Mouse (Mus musculus) hindbrain, postnatal 0 days (tissue): Measurements from ENCODE around the gene Gm20517. TPM values are rescaled to one million over a fixed set of nuclear protein-coding genes. Genes with fewer than 3 reads are reported as not detected.
A peak's percentile ranks its signal among the peaks of the same experiment; 100 is the strongest.

Source experiments
- ATAC-seq: fragments of 200-750 bp; cut with Nextera tagmentation; 2 replicates; pipeline ENCODE4 v1.8.0; 2017; ENCODE audit warnings: mild to moderate bottlenecking, moderate TSS enrichment, moderate library complexity
- DNase-seq: peaks from one replicate; pipeline ENCODE4 v3.0.0-alpha.2; 2015; ENCODE audit warnings: low spot score
- H3K27ac ChIP-seq: fragments of 300-500 bp; sonication (generic); 2 replicates; pipeline ENCODE4 v1.5.1; 2014; ENCODE audit warnings: mild to moderate bottlenecking
- H3K27me3 ChIP-seq: fragments of 300-500 bp; sonication (generic); 2 replicates; pipeline ENCODE4 v1.6.1; 2014; ENCODE audit warnings: low read length, mixed read lengths; ENCODE audit not compliant: insufficient read depth
- H3K36me3 ChIP-seq: fragments of 300-500 bp; sonication (generic); 2 replicates; pipeline ENCODE4 v1.6.1; 2014; ENCODE audit warnings: low read length, mixed read lengths; ENCODE audit not compliant: insufficient read depth
- H3K4me1 ChIP-seq: fragments of 300-500 bp; sonication (generic); 2 replicates; pipeline ENCODE4 v1.6.1; 2014; ENCODE audit warnings: antibody characterized with exemption, low read length, mixed read lengths; ENCODE audit not compliant: insufficient read depth
- H3K4me2 ChIP-seq: fragments of 300-500 bp; sonication (generic); 2 replicates; pipeline ENCODE4 v1.6.1; 2014; ENCODE audit warnings: low read depth, mild to moderate bottlenecking, low read length, moderate library complexity, mixed read lengths
- H3K4me3 ChIP-seq: fragments of 300-500 bp; sonication (generic); 2 replicates; pipeline ENCODE4 v1.5.1; 2014; ENCODE audit warnings: low read length
- H3K9ac ChIP-seq: fragments of 300-500 bp; sonication (generic); replicated peaks from 2 replicates; pipeline ENCODE4 v1.6.1; 2014; ENCODE audit warnings: mild to moderate bottlenecking, low read length, moderate library complexity, mixed read lengths
- H3K9me3 ChIP-seq: fragments of 300-500 bp; sonication (generic); 2 replicates; pipeline ENCODE4 v1.6.1; 2016; ENCODE audit warnings: low read length, mixed read lengths
- CTCF ChIP-seq: IDR thresholded peaks from 2 replicates; pipeline ENCODE4 v1.5.1; 2016; ENCODE audit warnings: antibody characterized with exemption, control low read depth, low read depth
- WGBS: fragments of 180-500 bp; shearing (Covaris S2); extraction: QIAGEN DNeasy Blood & Tissue Kit; methylation state at CpG from one replicate; pipeline ENCODE4 v1.1.7; 2014; 5-methylcytosine and 5-hydroxymethylcytosine counted together
- polyA plus RNA-seq: library from polyadenylated mRNA; unstranded; fragments of >200 nt; fragmentation: Nextera tagmentation; extraction: Ambion mirVana; gene quantifications from 2 replicates; pipeline ENCODE4 v1.2.1, GENCODE M21; 2015
- total RNA-seq: library from RNA; depleted of rRNA; stranded (reverse); fragments of >200 nt; gene quantifications from 2 replicates; pipeline ENCODE4 v1.2.3, GENCODE M21; 2014

Gm20517 gene
- total and polyA plus RNA-seq, 2 experiments from 2014 or later, result 1.6 to 4.8 TPM

DNA sequence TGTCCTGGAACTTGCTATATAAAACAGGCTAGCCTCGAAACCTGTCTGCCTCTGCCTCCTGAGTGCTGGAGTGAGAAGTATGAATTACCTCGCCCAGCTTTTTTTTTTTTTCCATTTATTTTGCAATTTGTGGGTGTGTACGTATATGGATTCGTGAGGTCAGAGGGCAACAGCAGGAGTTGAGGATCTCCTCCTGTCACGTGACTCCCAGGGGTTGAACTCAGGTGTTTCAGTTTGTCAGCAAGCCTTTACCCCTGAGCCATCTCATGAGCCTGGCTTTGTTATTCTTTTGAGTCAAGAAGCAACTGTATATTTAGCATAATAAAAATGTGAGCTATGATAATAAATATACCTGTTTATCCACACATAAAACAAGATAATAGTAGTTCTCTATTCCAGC lies 44.3 kb downstream of the Gm20517 start:
- H3K4me3 ChIP-seq, result no peak overlapping the region
- H3K4me2 ChIP-seq, result no peak overlapping the region
- DNase-seq (no peak), ATAC-seq (no peak)
- no peak overlapping the region for H3K9ac ChIP-seq
- H3K36me3 ChIP-seq, result no peaks in the 10 kb centered on the region
- WGBS, result 84% methylated on average over 5 of the region's 5 CpGs
- H3K27me3 ChIP-seq, result no peaks in the 10 kb centered on the region
- H3K27ac ChIP-seq, result no peak overlapping the region
- TF ChIP-seq CTCF, result no peak
- no peaks in the 10 kb centered on the region for H3K4me1 ChIP-seq
- no peaks in the 10 kb centered on the region for H3K9me3 ChIP-seq

DNA sequence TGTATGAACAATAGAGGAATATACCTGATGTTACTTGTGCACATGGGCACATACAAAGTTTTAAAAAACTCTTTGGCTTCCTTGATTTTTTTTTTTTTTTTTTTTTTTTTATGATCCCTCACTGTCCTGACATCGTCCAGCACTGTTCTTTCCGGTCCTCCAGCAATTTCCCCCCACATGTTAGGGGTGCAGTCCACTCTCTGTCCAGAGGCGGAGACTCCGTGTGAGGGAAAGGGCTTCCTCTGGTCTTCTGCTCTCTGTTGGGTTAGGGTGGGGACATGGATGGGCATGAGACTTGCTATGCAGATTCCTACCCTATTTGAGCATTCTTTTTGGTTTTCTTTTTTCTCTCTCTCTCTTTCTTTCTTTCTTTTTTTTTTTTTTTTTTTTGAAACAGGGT lies 46.5 kb downstream of the Gm20517 start:
- Histone ChIP-seq H3K27ac (no peak overlapping the region), H3K9me3 (no peaks in the 10 kb centered on the region), H3K36me3 (no peaks in the 10 kb centered on the region), H3K4me3 (no peak overlapping the region), H3K4me1 (no peaks in the 10 kb centered on the region), H3K9ac (no peak overlapping the region), H3K4me2 (no peak overlapping the region), H3K27me3 (no peaks in the 10 kb centered on the region)
- 86% methylated on average over 4 of the region's 4 CpGs for WGBS
- DNase-seq (no peak), ATAC-seq (no peak)
- TF ChIP-seq CTCF, result no peak

DNA sequence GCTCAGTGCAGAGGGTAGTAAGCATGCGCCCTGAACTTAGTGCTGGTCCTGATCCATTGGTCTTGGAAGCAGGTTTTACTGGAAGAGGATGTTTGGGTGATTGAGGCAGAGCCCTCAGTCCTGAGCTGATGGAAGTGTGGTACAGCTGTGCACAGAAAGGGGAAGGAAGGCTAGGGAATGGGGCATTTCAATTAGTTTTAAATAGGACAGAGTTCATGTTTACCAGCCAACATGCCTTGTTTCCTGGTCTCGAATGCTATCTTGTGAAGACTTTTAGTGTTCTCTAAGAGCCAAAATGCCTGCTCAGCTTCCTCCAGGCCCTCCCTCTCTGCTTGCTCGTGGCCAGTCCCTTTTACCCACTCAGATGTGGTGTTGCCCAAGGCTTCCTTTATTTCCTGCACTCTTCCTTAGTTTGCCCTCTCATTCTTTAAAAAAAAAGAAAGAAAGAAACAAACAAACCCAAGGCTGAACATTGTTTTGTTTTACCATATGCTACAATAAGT lies 47.4 kb downstream of the Gm20517 start:
- DNase-seq, result no peak
- Histone ChIP-seq H3K4me2 (no peak overlapping the region), H3K4me1 (no peaks in the 10 kb centered on the region), H3K36me3 (no peaks in the 10 kb centered on the region), H3K9me3 (no peaks in the 10 kb centered on the region), H3K4me3 (no peak overlapping the region), H3K27ac (no peak overlapping the region), H3K9ac (no peak overlapping the region), H3K27me3 (no peaks in the 10 kb centered on the region)
- no peak for TF ChIP-seq CTCF
- no peak for ATAC-seq
- 87% methylated on average over 3 of the region's 3 CpGs for WGBS

DNA sequence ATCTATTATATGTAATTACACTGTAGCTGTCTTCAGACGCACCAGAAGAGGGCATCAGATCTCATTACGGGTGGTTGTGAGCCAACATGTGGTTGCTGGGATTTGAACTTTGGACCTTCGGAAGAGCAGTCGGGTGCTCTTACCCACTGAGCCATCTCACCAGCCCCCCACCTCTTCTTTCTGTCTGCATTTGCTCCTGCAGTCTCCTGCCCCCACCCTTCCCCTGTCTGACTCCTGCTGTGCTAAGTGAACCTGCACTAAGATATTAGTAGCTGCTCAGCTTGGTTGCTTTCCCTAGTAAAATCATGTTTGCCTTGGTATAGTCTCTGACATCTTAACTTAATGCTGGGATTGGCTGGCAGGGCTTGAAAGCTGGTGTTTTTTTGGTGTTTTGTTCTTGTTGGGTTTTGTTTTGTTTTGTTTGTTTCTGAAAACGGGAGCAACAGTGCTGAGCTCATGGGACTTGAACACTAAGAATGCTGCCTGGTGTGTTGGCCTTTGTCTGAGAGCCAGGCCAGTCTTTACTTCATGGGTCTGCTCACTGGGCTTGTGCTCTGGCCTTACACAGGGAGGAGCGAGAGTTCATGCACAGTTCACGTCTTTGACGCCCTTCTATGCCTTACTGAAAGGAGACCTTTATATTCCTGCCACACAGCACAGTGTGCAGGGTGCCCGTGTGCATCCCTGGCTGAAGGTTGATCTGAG lies 51.8 kb downstream of the Gm20517 start:
- Histone ChIP-seq H3K4me2 (no peak overlapping the region), H3K27ac (no peak overlapping the region), H3K4me3 (no peak overlapping the region), H3K4me1 (no peaks in the 10 kb centered on the region), H3K27me3 (no peaks in the 10 kb centered on the region), H3K9me3 (no peaks in the 10 kb centered on the region), H3K9ac (no peak overlapping the region), H3K36me3 (no peaks in the 10 kb centered on the region)
- DNase-seq (peak; percentile 5), ATAC-seq (peak; percentile 67; the same call in 1 of the 2 replicates)
- 34% methylated on average over 9 of the region's 9 CpGs for WGBS
- no peak for TF ChIP-seq CTCF

GRCm38 (mm10) chr17:47664474-47664873 lies 53.1 kb downstream of the Gm20517 start:
- Histone ChIP-seq H3K4me1 (no peaks in the 10 kb centered on the region), H3K9ac (no peak overlapping the region), H3K36me3 (no peaks in the 10 kb centered on the region), H3K9me3 (no peaks in the 10 kb centered on the region), H3K27ac (no peak overlapping the region), H3K27me3 (no peaks in the 10 kb centered on the region), H3K4me2 (no peak overlapping the region), H3K4me3 (no peak overlapping the region)
- TF ChIP-seq CTCF, result no peak
- ATAC-seq (no peak), DNase-seq (no peak)
- WGBS, result 78% methylated on average over 7 of the region's 7 CpGs

DNA sequence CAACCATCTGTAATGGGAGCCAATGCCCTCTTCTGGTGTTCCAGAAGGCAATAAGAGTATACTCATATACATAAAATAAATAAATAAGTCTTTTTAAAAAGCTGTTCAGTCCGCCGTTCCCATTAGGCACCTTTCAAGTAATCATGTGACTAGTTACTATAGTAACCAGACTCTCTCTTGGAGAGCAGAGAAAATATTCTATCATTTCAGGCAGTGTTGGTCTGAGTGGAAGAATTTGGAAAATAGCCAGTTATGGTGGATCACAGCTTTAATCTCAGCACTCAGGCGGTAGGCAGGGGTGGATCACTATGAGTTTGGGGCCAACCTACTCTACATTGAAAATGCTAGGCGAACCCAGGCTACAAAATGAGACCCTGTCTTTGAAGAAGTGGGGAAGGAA lies 57.8 kb downstream of the Gm20517 start:
- no peak for TF ChIP-seq CTCF
- 42% methylated on average over 4 of the region's 4 CpGs for WGBS
- no peaks in the 10 kb centered on the region for H3K9me3 ChIP-seq
- no peak overlapping the region for H3K4me2 ChIP-seq
- 0 out of 2 replicates have a peak, but pooled peaks have one; percentile 25 for ATAC-seq
- no peak overlapping the region for H3K27ac ChIP-seq
- no peak overlapping the region for H3K9ac ChIP-seq
- H3K27me3 ChIP-seq, result no peaks in the 10 kb centered on the region
- peak; percentile 35 for DNase-seq
- 0 out of 2 replicates have a peak, but pooled peaks cover 5% of the 10 kb centered on the region for H3K4me1 ChIP-seq
- no peak overlapping the region for H3K4me3 ChIP-seq
- no peaks in the 10 kb centered on the region for H3K36me3 ChIP-seq

DNA sequence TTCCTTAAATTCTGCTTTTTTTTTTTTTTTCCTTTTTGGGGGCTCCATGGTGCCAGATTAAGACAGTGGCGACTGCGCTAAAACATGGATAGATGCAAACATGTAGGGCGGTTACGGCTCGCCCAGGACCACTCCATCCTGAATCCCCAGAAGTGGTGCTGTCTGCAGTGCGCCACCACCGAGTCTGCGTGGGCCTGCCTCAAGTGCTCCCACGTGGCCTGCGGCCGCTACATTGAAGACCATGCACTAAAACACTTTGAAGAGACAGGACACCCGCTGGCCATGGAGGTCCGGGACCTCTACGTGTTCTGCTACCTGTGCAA lies 60.6 kb downstream of the Gm20517 start:
- H3K9ac ChIP-seq, result peak overlapping the region; percentile 10
- no peak overlapping the region for H3K27ac ChIP-seq
- H3K9me3 ChIP-seq, result no peaks in the 10 kb centered on the region
- ATAC-seq, result peak; percentile 39
- H3K4me1 ChIP-seq, result 0 out of 2 replicates have a peak, but pooled peaks cover 5% of the 10 kb centered on the region
- peak overlapping the region; percentile 26 for H3K4me3 ChIP-seq
- no peaks in the 10 kb centered on the region for H3K27me3 ChIP-seq
- no peak for TF ChIP-seq CTCF
- no peaks in the 10 kb centered on the region for H3K36me3 ChIP-seq
- peak overlapping the region; percentile 69 for H3K4me2 ChIP-seq
- WGBS, result 22% methylated on average over 14 of the region's 14 CpGs
- DNase-seq, result no peak
